Mouse (Mus musculus): ENCODE measurements around the gene Enpp5.

DNA sequence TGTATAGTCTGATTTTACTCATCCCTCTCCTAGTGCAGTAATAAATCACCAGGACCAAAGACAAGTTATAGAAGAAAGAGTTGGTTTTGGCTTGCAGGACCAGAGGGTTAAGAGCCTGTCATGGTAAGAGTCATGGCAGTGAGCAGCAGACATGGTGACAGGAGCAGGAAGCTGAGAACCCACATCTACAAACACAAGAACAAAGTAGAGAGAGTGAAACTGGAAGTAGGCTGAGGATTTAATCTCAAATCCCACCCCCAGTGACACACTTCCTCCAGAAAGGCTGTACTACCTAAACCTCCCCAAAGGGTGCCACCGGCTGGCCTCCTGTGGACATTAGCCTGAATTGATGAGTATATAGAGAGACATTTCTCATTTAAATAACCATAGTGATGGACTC, 17.8 kb upstream of the Enpp5 start:
- TF ChIP-seq POLR2A (IDR thresholded peaks at IDR 0.05; ENCODE audit: control insufficient read depth, low read depth, low read length) (no peak), CTCF (IDR thresholded peaks at IDR 0.05; ENCODE audit: control insufficient read depth, insufficient read depth, insufficient replicate concordance, low read depth, low read length) (no peak)

Measured in testis, adult 2 months (tissue).